Mouse (Mus musculus) regulatory T cell (primary cell): Measurements from ENCODE around the gene Sp100.

Source experiments
- in situ Hi-C: fragments of 300-600 bp; cut with MboI, MseI; formaldehyde crosslinking; loops from one replicate; pipeline ENCODE4 v1.15.1; 2025; ENCODE audit warnings: high pct_unique_total_duplicates

The Sp100 gene

DNA sequence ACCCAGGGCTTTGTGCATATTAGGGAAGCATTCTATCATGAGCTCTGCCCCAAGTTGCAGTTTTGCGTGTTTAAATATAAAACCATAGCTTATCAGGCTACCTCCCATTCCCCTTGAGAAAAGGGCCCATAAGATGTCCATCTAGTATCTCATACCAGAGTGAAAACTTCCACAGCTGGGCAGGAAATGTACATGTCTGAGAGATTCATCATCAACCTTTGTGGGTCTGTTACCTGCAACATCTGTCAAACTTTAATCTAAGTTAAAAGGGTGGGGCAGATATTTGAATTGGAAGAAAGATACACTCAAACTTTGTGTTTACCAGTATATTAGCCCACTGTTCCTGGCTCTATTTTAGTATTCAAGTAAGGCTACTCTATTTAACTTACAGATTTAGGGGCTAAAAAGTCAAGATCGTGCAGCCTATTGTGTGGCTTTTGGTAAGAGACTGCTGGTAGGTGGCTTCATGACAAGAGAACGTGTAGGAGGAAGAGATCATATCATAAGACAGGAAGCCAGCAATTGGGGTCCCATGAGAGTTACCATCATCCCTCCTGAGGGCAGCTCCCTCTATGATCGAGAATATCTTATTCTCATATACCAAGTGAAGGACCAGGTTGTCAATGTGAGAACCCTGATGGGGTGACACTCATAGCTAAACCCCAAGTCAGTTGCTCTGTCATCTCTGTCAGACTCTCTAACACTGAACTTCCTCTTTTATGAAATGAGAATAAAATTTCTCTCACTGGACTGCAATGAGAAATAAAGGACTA, 48.1 kb downstream of the Sp100 start:
- in situ Hi-C loops, result no loop called here

- in situ Hi-C loops, result no loop called here
Observed at GRCm38 (mm10) chr1:85702531-85702930, 52.7 kb downstream of the Sp100 start.

DNA sequence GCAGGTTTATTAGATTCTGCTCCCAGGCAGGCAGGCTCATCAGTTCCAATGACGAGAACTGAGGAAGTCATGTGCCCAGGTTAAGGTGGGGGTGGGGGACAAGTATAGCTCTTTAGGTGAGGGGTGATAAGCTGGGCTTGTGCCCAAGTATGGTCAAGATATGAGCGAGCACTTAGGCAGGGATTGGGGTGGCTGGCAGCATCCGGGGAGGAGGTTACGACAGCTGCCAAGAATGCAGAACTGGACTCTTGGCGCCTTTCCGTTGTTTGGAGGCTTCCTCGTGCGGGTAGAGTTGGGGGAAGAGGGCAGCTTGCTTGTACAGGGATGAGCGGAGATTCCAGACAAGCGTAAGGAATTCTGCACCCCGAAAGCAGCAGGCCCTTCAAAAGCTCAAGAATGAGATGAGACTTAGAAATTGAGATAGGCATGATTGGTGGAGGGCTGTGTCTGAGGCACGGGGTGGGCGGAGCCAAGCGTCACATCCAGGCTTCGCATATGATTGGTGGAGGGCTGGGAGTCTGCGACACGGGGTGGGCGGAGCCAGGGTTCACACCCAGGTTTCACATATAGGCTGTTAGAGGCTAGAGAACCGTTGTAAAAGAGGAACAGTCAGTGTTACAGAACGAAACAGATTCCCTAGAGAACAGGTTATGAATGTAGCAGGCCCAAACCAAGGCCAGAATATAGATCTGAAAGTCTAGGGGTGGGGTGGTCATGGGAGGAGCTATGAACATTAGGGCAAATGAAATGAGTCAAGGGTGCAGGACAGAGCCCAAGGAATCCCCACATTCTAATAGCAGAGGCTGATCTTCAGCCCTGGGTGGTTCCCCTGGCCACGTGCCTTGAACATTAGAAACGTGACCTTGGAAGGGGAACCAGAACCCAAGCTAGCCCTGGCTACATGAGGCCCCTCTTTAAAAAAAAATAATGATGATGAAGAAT, 53.7 kb downstream of the Sp100 start:
- in situ Hi-C loops, result no loop called here

- in situ Hi-C loops, result no loop called here
Observed at GRCm38 (mm10) chr1:85705552-85705951, 55.8 kb downstream of the Sp100 start.

DNA sequence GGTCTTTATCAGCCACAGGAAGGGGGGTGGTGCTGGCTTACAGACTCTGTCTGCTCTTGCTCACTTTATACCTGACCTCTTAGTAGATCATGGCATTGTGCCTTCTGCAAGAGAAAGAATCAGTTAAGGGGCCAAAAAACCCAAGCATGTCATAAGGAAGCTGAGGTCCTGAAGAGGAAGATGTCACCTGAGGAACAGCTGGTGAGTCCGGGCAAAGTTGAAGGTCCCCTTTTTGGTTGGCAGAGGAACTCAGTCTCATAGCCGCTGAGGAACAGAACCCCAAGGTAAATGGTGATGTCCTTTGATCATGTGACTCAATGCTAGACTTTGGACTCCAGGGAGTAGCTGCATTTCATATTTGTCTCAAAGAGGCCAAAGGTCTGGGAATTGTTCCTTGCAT, 57.0 kb downstream of the Sp100 start:
- in situ Hi-C loops, result no loop called here

GRCm38 (mm10) chr1:85714501-85714900, 64.7 kb downstream of the Sp100 start:
- in situ Hi-C loops, result no loop called here

- in situ Hi-C loops, result no loop called here
Observed at GRCm38 (mm10) chr1:85716447-85717027, 66.7 kb downstream of the Sp100 start.

GRCm38 (mm10) chr1:85719049-85719448, 69.3 kb downstream of the Sp100 start:
- in situ Hi-C loops, result no loop called here

GRCm38 (mm10) chr1:85720220-85720893, 70.6 kb downstream of the Sp100 start:
- in situ Hi-C loops, result no loop called here

GRCm38 (mm10) chr1:85730471-85730870, 80.7 kb downstream of the Sp100 start:
- in situ Hi-C loops, result no loop called here

GRCm38 (mm10) chr1:85732581-85732980, 82.8 kb downstream of the Sp100 start:
- in situ Hi-C loops, result no loop called here

GRCm38 (mm10) chr1:85734511-85734910, 84.7 kb downstream of the Sp100 start:
- in situ Hi-C loops, result no loop called here

DNA sequence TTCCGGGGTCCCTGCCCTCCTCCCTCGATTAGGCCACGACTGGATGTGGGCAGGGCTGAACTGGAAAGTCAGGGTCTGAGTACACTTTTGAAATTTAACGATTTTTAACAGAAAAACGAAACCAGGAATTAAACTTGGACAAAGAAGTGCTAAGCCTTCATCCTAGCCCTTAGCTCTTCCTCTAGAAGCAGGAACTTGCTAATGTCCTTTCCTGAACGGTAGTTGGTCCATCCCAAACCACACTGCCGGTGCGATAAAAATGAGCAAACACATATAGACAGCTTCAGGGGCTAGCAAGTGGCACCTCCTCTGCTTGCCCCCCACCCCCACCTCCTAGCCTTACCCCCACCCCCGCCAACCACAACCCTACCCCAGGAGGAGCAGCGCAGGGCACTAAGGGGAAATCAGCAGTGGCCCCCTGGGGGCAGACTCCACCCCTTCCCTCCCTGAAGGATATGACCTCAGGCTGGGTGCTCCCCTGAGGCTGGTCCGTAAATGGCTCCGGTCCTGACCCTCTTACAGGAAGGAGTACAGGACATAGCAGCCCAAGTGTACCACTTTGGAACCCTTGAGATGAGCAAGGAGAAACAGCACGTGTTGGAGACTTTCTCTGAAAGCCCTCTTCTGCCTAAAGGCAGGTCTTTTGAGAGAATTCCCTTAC, 85.8 kb downstream of the Sp100 start:
- in situ Hi-C loops, result loop anchor here (5.0 kb wide), 2 partner anchors 53 to 153 kb away; no protein-coding TSS in a partner anchor

- in situ Hi-C loops, result loop anchor here (5.0 kb wide), 2 partner anchors 54 to 154 kb away; no protein-coding TSS in a partner anchor
Observed at GRCm38 (mm10) chr1:85736355-85737184, 86.8 kb downstream of the Sp100 start.

GRCm38 (mm10) chr1:85739000-85739399, 89.2 kb downstream of the Sp100 start:
- in situ Hi-C loops, result loop anchor here (5.0 kb wide), 2 partner anchors 57 to 157 kb away; no protein-coding TSS in a partner anchor

GRCm38 (mm10) chr1:85739819-85740218, 90.0 kb downstream of the Sp100 start:
- in situ Hi-C loops, result loop anchor here (5.0 kb wide), 2 partner anchors 58 to 158 kb away; no protein-coding TSS in a partner anchor

- in situ Hi-C loops, result no loop called here
Observed at GRCm38 (mm10) chr1:85740923-85741322, 91.1 kb downstream of the Sp100 start.

- in situ Hi-C loops, result no loop called here
Observed at GRCm38 (mm10) chr1:85742333-85742732, 92.5 kb downstream of the Sp100 start.

DNA sequence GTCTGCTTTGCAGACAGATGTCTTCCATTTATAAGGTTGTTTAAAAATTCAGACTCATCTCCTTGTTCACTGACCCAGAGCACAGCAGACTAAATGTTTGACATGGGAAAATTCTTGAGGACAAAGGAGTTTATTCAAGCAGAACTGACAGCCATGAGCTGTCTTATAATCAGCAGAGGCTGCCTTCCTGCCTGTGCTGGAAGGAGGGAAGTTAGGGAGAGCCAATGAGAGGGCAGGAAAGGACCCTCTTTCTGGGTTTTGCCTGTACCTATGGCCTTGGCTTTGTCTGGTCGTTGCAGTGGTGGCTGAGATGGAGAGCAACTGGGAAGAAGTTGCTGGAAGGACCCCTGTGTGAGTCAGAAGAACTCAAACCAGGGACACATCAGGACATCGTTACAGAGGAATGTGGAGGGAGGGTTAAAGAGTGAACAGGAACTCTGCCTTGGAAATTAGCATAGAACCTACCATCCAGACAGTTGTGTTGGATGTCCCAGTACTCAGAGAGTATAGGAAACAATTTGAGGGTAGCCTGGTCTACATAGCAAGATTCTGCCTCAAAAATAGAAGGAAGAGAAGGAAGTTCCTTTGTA, 93.2 kb downstream of the Sp100 start:
- in situ Hi-C loops, result no loop called here

DNA sequence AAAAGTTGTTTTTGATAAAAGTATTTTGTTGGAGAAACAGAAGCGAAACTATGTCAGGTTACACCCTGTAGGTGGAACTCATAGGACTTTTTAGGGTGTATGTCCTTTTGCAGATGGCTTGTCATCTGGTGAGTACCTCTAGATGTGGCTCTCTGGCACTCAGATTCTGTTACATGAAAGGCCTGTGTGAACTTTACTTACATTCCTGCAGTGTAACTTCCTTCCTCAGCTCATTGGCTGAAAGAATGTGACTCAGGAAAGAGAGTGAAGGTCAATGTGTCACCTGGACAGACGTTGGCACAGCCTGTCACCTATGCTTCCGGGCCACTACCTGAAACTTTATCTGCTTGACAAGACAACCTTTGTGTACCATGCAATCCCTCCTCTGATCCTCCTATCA, 94.8 kb downstream of the Sp100 start:
- in situ Hi-C loops, result no loop called here
